Mouse (Mus musculus) stomach, embryonic 15.5 days (tissue): Measurements from ENCODE around the gene Camp. TPM values are rescaled to one million over a fixed set of nuclear protein-coding genes. Genes with fewer than 3 reads are reported as not detected.

Experiments used
- ATAC-seq: fragments of 200-750 bp; cut with Nextera tagmentation; 2 replicates; pipeline ENCODE4 v1.8.0; 2017; ENCODE audit warnings: low read depth, moderate number of reproducible peaks, moderate TSS enrichment; ENCODE audit not compliant: insufficient read depth, low FRiP score
- H3K27ac ChIP-seq: fragments of 300-500 bp; sonication (generic); 2 replicates; pipeline ENCODE4 v1.5.1; 2015; ENCODE audit warnings: mild to moderate bottlenecking, inconsistent platforms
- H3K27me3 ChIP-seq: fragments of 300-500 bp; sonication (generic); replicated peaks from 2 replicates; pipeline ENCODE4 v1.6.1; 2015; ENCODE audit warnings: inconsistent platforms
- H3K36me3 ChIP-seq: fragments of 300-500 bp; sonication (generic); 2 replicates; pipeline ENCODE4 v1.6.1; 2015; ENCODE audit warnings: inconsistent platforms
- H3K4me1 ChIP-seq: fragments of 300-500 bp; sonication (generic); 2 replicates; pipeline ENCODE4 v1.6.1; 2015; ENCODE audit warnings: inconsistent platforms
- H3K4me2 ChIP-seq: fragments of 300-500 bp; sonication (generic); 2 replicates; pipeline ENCODE4 v1.6.1; 2015; ENCODE audit warnings: mild to moderate bottlenecking, inconsistent platforms
- H3K4me3 ChIP-seq: fragments of 300-500 bp; sonication (generic); replicated peaks from 2 replicates; pipeline ENCODE4 v1.5.1; 2015; ENCODE audit warnings: inconsistent platforms
- H3K9ac ChIP-seq: fragments of 300-500 bp; sonication (generic); 2 replicates; pipeline ENCODE4 v1.6.1; 2015; ENCODE audit warnings: inconsistent platforms
- H3K9me3 ChIP-seq: fragments of 300-500 bp; sonication (generic); 2 replicates; pipeline ENCODE4 v1.6.1; 2016; ENCODE audit warnings: inconsistent platforms
- WGBS: fragments of 180-500 bp; shearing (Covaris S2); methylation state at CpG from one replicate; pipeline ENCODE4 v1.1.7; 2015; 5-methylcytosine and 5-hydroxymethylcytosine counted together
- polyA plus RNA-seq: library from polyadenylated mRNA; unstranded; fragments of >200 nt; fragmentation: Nextera tagmentation; extraction: Ambion mirVana; gene quantifications from 2 replicates; pipeline ENCODE4 v1.2.1, GENCODE M21; 2015

Camp gene
- 22.7 and 24.2 TPM in 2 replicates for polyA plus RNA-seq

GRCm38 (mm10) chr9:109849312-109849758 is at the start of gene Camp:
Gene Camp, minus strand, starts transcription at chr9:109849617.
- Histone ChIP-seq H3K4me3 (no peak within 1 kb of the TSS), H3K9ac (no peak within 1 kb of the TSS), H3K4me1 (peaks cover 5% of the 10 kb centered on the region; the same call in 1 of the 2 replicates), H3K27me3 (no peaks in the 10 kb centered on the region), H3K36me3 (no peaks in the 10 kb centered on the region), H3K4me2 (no peak within 1 kb of the TSS), H3K9me3 (no peaks in the 10 kb centered on the region), H3K27ac (no peak within 1 kb of the TSS)
- 0 out of 2 replicates have a peak, but pooled peaks have one; percentile 22 for ATAC-seq
- 52% methylated on average over 6 of the region's 6 CpGs for WGBS

DNA sequence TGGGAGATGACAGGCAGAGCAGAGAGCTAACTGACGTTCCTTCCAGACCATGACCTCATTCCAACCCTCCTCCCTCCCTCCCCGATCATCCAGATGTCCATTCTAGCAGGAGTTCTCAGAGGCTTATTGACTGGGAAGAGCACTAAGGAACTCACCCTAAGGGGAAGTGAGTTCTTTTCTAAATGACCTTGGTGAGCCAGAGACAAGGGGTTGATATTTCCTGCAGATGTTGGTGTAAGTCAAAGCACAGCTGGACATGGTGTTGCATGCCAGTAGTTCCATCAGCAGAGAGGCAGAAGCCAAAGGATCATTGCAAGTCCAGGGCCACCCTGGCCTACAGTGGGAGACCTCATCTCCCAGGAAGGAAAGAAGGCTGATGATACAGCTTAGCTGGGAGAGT is 48.6 kb upstream of the Camp start:
- H3K9me3 ChIP-seq = no peaks in the 10 kb centered on the region
- peaks cover 3% of the 10 kb centered on the region; the same call in 1 of the 2 replicates for H3K4me1 ChIP-seq
- H3K36me3 ChIP-seq = peaks cover 7% of the 10 kb centered on the region; the same call in 1 of the 2 replicates
- no peak overlapping the region for H3K9ac ChIP-seq
- peak overlapping the region; percentile 40; the same call in 1 of the 2 replicates for H3K27ac ChIP-seq
- H3K4me3 ChIP-seq = no peak overlapping the region
- no peaks in the 10 kb centered on the region for H3K27me3 ChIP-seq
- 26% methylated on average over 2 of the region's 2 CpGs for whole genome bisulfite sequencing
- no peak for ATAC-seq
- H3K4me2 ChIP-seq = no peak overlapping the region

DNA sequence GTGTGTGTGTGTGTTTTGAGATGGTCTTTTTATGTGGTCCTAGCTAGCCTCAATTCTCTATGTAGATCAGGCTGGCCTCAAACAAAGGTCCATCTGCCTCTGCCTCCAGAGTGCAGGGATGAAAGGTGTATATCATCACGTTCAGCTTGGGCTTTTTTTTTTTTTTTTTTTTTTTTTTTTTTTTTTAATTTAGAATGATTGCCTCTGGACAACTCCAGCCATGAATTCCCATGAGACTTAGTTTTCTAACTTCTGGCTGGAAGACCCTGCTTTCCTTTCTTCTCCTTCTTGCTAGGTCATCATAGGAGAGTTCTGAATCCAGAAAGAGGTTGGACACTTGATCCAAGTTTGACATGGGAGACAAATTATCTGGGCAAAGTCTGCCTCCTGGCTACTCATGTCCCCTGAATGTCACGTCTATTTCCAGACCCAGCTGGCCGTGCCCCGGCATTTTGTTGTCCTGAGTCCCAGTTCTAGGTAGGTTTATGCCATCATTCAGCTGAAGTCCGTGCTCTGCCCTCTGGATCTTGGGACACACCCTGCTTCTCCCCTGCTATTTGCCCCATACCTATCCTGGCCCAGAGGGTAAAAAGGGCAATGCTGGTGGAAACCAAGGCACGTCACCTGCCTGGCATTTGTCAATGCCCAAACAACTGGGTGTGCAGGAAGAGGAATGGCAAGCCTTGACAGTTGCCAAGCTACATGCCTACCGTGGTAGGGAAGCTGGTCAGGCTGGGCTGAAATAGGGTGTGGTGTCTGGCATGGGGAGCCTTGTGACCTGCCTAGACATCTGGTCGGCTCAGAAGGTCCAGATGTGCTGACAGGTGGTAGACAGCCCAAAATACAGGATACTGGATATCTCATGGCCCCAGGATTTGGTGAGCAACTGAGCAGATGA is 47.1 kb upstream of the Camp start:
- Histone ChIP-seq H3K4me2 (no peak overlapping the region), H3K9me3 (no peaks in the 10 kb centered on the region), H3K36me3 (peaks cover 16% of the 10 kb centered on the region), H3K9ac (no peak overlapping the region), H3K27me3 (no peaks in the 10 kb centered on the region), H3K27ac (no peak overlapping the region), H3K4me1 (peaks cover 3% of the 10 kb centered on the region; the same call in 1 of the 2 replicates), H3K4me3 (no peak overlapping the region)
- ATAC-seq = no peak
- WGBS = 78% methylated on average over 8 of the region's 8 CpGs

DNA sequence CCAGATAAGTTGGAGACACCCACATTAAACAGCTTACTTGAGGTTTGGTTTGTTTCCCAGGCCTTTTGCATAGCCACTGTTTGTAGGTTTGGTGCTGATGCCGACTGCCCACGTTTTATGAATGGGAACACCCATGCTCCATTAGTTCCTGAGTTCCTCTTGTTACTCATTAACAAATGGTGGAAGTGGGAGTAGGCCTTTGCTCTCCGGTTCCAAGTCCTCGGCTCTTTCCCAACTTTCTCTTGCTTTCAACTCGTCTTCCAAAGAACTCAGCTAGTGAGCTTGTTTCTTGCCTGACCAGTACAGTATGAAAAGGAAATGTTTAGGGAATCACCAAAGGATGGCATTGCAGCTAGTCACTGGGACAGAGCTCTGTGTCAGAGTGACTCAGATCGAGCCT is 46.2 kb upstream of the Camp start:
- Histone ChIP-seq H3K9ac (no peak overlapping the region), H3K4me2 (no peak overlapping the region), H3K27ac (no peak overlapping the region), H3K4me1 (peaks cover 3% of the 10 kb centered on the region; the same call in 1 of the 2 replicates), H3K27me3 (no peaks in the 10 kb centered on the region), H3K36me3 (peaks cover 25% of the 10 kb centered on the region), H3K4me3 (no peak overlapping the region), H3K9me3 (no peaks in the 10 kb centered on the region)
- no peak for ATAC-seq
- WGBS = 69% methylated on average over 6 of the region's 6 CpGs

GRCm38 (mm10) chr9:109894413-109895090 is 45.1 kb upstream of the Camp start:
- H3K36me3 ChIP-seq = peaks cover 34% of the 10 kb centered on the region
- no peak overlapping the region for H3K4me3 ChIP-seq
- ATAC-seq = peak; percentile 69
- H3K9ac ChIP-seq = no peak overlapping the region
- peak overlapping the region; percentile 57; the same call in 1 of the 2 replicates for H3K27ac ChIP-seq
- WGBS = 25% methylated on average over 6 of the region's 6 CpGs
- no peak overlapping the region for H3K4me2 ChIP-seq
- peaks cover 3% of the 10 kb centered on the region; the same call in 1 of the 2 replicates for H3K4me1 ChIP-seq
- no peaks in the 10 kb centered on the region for H3K9me3 ChIP-seq
- H3K27me3 ChIP-seq = no peaks in the 10 kb centered on the region

GRCm38 (mm10) chr9:109892651-109893250 is 43.3 kb upstream of the Camp start:
- H3K27ac ChIP-seq = no peak overlapping the region
- H3K9me3 ChIP-seq = no peaks in the 10 kb centered on the region
- no peak overlapping the region for H3K9ac ChIP-seq
- H3K36me3 ChIP-seq = peaks cover 51% of the 10 kb centered on the region
- no peaks in the 10 kb centered on the region for H3K27me3 ChIP-seq
- H3K4me1 ChIP-seq = peaks cover 3% of the 10 kb centered on the region; the same call in 1 of the 2 replicates
- H3K4me3 ChIP-seq = no peak overlapping the region
- WGBS = 62% methylated on average over 5 of the region's 5 CpGs
- no peak; the same call in 1 of the 2 replicates for ATAC-seq
- H3K4me2 ChIP-seq = no peak overlapping the region

GRCm38 (mm10) chr9:109891501-109891900 is 42.1 kb upstream of the Camp start:
- WGBS = 86% methylated on average over 8 of the region's 8 CpGs
- Histone ChIP-seq H3K9me3 (no peaks in the 10 kb centered on the region), H3K27me3 (no peaks in the 10 kb centered on the region), H3K4me1 (peaks cover 3% of the 10 kb centered on the region; the same call in 1 of the 2 replicates), H3K4me2 (no peak overlapping the region), H3K9ac (no peak overlapping the region), H3K36me3 (peaks cover 58% of the 10 kb centered on the region), H3K27ac (no peak overlapping the region), H3K4me3 (no peak overlapping the region)
- ATAC-seq = no peak

DNA sequence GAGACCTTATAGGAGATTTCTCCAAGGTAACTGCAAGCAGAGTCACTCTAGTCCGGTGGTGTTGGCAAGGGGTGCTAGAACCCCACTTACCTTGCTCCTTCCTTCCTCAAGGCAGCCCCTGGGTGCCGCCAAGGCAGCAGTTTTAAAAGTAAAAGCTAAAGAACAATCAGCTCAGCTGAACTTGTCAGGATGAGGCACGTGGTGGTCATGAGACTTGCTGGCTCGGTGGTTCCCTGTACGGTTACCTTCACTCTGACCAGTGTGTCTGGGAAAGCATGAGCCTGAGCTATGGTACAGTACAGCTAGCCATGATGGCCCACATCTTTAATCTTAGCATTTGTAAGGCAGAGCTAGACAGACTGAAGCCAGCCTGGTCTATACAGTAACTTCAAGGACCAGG is 37.9 kb upstream of the Camp start:
- H3K27me3 ChIP-seq = no peaks in the 10 kb centered on the region
- no peak overlapping the region for H3K27ac ChIP-seq
- H3K9me3 ChIP-seq = no peaks in the 10 kb centered on the region
- no peak overlapping the region for H3K4me2 ChIP-seq
- H3K4me3 ChIP-seq = no peak overlapping the region
- WGBS = 94% methylated on average over 5 of the region's 5 CpGs
- no peak overlapping the region for H3K9ac ChIP-seq
- ATAC-seq = no peak
- no peaks in the 10 kb centered on the region for H3K4me1 ChIP-seq
- peaks cover 85% of the 10 kb centered on the region for H3K36me3 ChIP-seq

DNA sequence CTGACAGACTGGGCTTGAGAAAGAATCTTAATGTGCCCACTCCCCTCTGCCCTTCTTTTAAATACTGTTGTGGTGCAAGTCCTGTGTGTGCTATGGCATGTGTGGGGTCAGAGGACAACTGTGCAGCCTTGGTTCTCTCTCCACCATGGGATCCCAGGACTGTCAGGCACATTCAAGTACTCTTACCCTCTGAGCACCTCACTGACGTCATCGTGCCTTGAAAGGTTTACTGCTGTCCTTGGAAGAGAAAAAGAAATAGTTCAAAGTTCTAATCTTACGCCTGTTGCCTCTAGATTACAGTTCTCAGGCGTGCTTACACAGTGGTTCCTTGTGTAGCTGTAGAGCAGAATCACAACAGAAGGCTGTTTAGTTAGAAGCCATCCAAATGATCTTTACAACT is 36.8 kb upstream of the Camp start:
- 75% methylated on average over 4 of the region's 4 CpGs for WGBS
- no peak overlapping the region for H3K4me2 ChIP-seq
- no peak overlapping the region for H3K4me3 ChIP-seq
- no peak overlapping the region for H3K27ac ChIP-seq
- H3K9me3 ChIP-seq = no peaks in the 10 kb centered on the region
- H3K4me1 ChIP-seq = no peaks in the 10 kb centered on the region
- no peaks in the 10 kb centered on the region for H3K27me3 ChIP-seq
- H3K9ac ChIP-seq = no peak overlapping the region
- H3K36me3 ChIP-seq = peaks cover 80% of the 10 kb centered on the region
- no peak for ATAC-seq

DNA sequence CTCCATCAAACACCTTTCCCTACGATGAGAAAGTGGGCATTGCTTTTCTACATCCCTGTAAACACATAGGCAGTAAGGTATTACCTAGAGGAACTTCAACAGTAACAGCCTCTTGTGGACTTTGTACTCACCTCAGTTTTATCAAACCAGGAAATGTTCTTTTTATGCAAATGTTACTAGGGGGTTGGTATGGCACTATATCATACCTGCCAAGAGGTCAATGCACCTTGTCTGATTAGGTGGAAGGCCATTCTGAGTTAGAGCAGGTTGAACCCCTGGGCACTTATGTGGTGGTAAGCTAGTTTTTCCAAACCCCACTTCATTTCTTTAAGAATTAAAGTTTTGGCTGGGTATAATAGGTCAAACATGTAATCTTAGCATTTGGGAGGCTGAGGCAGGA is 29.9 kb upstream of the Camp start:
- 77% methylated on average over 1 of the region's 1 CpGs for WGBS
- H3K9me3 ChIP-seq = no peaks in the 10 kb centered on the region
- H3K4me3 ChIP-seq = no peak overlapping the region
- 0 out of 2 replicates have a peak, but pooled peaks cover 5% of the 10 kb centered on the region for H3K4me1 ChIP-seq
- H3K36me3 ChIP-seq = peaks cover 38% of the 10 kb centered on the region
- no peaks in the 10 kb centered on the region for H3K27me3 ChIP-seq
- ATAC-seq = peak; percentile 16; the same call in 1 of the 2 replicates
- peak overlapping the region; percentile 65; the same call in 1 of the 2 replicates for H3K27ac ChIP-seq
- no peak overlapping the region; the same call in 1 of the 2 replicates for H3K4me2 ChIP-seq
- no peak overlapping the region for H3K9ac ChIP-seq

DNA sequence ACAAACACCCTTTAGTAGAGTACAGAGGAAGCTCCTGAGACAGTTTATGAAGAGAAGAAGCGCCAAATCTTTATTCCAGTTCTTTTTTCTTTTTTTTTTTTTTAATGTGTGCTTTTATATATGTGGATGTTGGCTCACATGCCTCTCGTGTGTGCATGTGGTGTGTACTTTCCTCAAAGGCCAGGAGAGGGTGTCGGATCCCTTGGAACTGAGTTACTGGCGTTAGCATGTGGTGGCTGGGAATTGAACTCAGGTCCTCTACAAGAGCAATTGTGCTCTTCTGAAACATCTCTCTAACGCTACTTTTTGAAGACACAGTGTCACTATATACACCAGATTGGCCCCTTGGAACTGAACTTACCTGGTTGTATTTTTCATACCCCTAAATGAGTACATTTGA is 28.2 kb upstream of the Camp start:
- peaks cover 27% of the 10 kb centered on the region; the same call in 1 of the 2 replicates for H3K36me3 ChIP-seq
- no peak for ATAC-seq
- H3K4me1 ChIP-seq = 0 out of 2 replicates have a peak, but pooled peaks cover 5% of the 10 kb centered on the region
- peak overlapping the region; percentile 94 for H3K4me3 ChIP-seq
- H3K27ac ChIP-seq = no peak overlapping the region
- no peaks in the 10 kb centered on the region for H3K9me3 ChIP-seq
- no peaks in the 10 kb centered on the region for H3K27me3 ChIP-seq
- 76% methylated on average over 5 of the region's 5 CpGs for WGBS
- H3K4me2 ChIP-seq = peak overlapping the region; percentile 72
- no peak overlapping the region for H3K9ac ChIP-seq
